Mouse (Mus musculus) adipocyte (in vitro differentiated cells): ENCODE data around the gene Morc2a.
"Not testable (repeated sequence)": the region's sequence is repeated elsewhere in the genome, so short reads cannot be mapped to it uniquely, and the experiment has no call there.

Source experiments
- DNase-seq: peaks from one replicate; pipeline ENCODE4 v3.0.0-alpha.2; 2016; ENCODE audit warnings: low spot score

Morc2a gene

GRCm38 (mm10) chr11:3648964-3649841 lies at the start of gene Morc2a:
Morc2a (plus strand) TSS chr11:3649191.
- DNase-seq: peak; percentile 98

GRCm38 (mm10) chr11:3601966-3602365 lies 47.0 kb upstream of the Morc2a start:
- DNase-seq: not testable (repeated sequence)

- DNase-seq: not testable (repeated sequence)
These were observed 46.3 kb upstream of the Morc2a start for GRCm38 (mm10) chr11:3602687-3603086.

DNA sequence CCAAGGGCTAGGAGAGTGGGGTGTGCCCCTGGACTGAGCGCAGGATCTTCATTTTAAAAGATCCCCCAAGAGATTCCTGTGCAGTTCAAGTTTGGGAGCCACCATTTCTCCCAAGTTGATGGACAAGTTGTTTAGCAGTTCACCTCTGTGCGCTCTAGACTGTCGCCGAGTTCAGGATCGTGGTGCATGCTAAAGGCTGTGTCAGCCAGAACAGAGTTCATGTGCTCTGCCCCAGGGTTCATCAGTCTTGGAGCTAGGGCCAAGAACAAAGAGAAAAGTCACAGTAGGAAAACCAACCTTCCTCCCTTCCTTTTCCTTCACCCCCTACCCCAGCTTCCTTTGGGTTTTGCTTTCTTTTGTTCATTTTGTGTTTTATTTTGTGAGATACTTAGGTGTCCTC lies 42.5 kb upstream of the Morc2a start:
- DNase-seq: no peak

- DNase-seq: no peak
These were observed 33.4 kb upstream of the Morc2a start for GRCm38 (mm10) chr11:3615576-3615975.

GRCm38 (mm10) chr11:3622826-3623225 lies 26.2 kb upstream of the Morc2a start:
- DNase-seq: no peak

GRCm38 (mm10) chr11:3624391-3625027 lies 24.5 kb upstream of the Morc2a start:
- no peak for DNase-seq

GRCm38 (mm10) chr11:3628999-3629491 lies 19.9 kb upstream of the Morc2a start:
- DNase-seq: no peak

DNA sequence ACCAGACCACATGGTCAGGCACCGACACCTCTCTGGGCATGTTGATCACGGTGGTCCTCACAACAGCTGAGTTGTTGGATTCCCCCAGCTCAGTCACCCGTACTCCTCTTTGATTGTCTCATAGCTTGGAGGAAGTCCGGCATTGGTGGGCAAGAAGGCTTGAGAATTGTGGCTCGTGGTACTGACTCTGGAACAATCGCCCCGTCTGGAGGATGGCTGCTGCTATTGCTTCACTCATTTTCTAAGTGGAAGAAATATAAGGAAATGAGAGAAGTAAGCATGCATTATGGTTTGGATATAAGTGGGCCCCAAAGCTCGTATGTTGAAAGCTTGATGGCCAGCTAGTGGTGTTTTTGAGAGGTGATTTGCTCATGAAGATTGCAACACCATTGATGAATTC lies 15.7 kb upstream of the Morc2a start:
- not testable (repeated sequence) for DNase-seq

- no peak for DNase-seq
These were observed 1.3 kb upstream of the Morc2a start for GRCm38 (mm10) chr11:3647688-3648087.

DNA sequence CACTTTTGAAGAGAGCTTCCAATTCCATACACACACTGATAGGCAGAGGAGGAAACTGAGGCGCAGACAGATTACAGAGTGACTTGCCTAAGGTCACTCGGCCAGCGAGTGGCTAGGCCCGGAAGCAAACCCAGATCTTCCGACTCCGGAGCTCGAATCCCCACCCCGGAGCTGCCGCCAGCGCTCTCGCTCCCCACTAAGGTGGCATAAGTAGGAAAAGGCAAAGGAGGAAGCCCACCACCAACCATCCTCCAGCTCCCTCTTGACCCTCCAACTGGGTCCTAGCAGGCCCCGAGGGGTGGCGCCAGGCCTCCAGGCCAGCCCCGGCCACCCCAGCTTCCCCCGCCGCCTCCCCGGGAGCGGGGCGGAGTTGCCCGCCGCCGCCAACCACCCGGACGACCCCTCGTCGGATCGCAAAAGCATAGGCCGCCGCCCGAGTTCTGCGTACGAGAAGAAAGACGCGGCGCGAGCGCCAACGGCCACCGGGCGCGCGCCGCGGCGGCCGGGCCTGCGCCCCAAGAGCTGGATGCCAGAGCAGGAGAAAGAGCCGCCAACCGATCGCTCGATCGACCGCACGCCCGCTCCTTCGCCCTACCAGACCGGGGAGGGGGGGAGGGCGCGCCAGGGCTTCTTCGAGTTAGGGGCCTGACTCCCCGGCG lies 557 bp upstream of the Morc2a start:
- peak; percentile 55 for DNase-seq

DNA sequence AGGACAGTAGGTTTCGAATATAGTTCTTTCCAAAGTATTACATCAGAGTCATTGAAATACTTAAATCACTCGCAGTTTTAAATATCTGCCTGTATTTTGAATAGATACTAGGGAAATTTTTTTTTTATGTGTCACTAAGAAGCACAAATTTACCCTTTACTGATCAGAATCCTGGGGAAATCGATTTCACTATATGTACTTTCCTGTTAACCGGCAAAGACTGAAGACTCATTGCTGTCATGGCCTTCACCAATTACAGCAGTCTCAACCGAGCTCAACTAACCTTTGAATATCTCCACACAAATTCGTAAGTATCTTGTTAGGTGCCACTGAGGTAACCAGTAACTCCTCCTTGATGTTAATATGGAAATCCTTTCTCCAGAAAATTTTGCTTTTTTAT lies 1.1 kb downstream of the Morc2a start:
- DNase-seq: no peak

DNA sequence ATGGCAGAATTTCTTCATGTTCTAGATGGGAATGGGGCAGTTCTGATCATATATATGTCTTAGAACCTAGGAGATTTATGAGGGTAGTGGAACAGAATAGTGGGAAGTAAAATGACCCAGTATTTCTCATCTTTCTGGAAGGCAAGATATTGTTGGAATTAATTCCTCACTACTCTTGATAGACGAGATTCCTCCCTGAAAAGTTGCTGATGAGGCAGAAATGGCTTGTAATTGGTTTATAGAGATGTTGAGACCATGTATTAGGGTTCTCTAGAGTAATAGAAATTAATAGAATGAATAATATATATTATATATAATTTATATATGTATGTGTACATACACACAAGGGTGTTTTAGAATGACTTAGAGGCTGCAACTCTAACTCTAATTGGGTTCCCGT lies 13.0 kb downstream of the Morc2a start:
- no peak for DNase-seq

GRCm38 (mm10) chr11:3667506-3667905 lies 18.5 kb downstream of the Morc2a start:
- DNase-seq: no peak

DNA sequence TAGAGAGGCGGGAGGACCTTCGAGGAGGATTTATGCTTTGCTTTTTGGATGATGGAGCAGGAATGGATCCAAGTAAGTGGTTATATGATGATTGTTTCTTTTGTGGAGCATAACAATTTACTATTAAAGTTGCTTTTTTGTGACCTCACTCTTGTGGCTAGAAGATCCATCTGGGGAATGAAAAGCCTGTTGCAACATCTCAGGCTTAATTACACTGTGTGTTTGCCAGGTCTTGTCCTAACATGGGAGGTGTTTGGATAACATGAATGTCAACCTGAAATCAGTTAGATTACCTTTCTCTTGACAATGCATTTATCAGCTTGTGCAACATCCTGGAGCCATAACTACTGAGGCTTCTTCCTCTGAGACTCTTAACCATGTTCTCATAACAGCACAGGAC lies 19.8 kb downstream of the Morc2a start:
- no peak for DNase-seq

DNA sequence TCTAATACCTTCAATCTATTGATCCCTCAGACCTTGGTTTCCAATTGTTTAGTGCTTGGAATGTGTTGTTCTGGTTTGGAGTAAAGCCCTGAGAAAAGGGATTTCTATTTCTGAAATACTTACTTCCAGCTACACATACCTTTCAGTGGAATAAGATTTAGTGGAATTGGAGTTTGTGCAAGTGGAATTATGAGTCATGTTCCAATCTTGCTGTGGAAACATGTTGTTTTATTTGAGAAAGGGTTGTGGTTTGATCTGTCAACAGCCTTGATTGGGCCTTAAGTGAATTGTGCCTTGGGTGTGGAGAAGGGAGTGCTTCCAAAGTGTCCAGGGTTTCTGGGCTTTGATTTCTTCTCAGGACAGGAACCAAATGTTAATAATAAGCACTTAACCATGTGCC lies 20.9 kb downstream of the Morc2a start:
- DNase-seq: peak; percentile 60

- peak; percentile 88 for DNase-seq
These were observed 22.1 kb downstream of the Morc2a start for GRCm38 (mm10) chr11:3671000-3671628.

- peak; percentile 89 for DNase-seq
These were observed 25.6 kb downstream of the Morc2a start for GRCm38 (mm10) chr11:3674545-3674944.

GRCm38 (mm10) chr11:3676423-3676822 lies 27.4 kb downstream of the Morc2a start:
- DNase-seq: no peak

DNA sequence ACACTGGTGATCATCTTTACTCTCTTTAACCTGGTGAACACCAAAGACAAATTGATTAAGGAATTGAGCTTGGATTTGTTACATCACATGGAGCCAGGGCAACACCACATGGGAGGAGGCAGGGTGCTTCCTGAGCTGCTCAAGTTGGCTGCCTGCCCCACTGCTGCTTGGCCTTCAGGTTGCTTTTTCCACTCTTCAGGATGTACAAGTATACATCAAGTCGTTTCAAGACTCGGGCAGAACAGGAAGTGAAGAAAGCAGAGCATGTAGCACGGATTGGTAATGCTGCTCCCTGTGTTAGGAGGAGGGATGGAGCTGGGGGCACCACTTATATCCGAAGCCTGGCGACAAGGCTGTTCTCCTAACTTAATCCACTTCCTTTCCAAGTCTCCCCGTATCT lies 28.2 kb downstream of the Morc2a start:
- DNase-seq: no peak

- DNase-seq: no peak
These were observed 30.8 kb downstream of the Morc2a start for GRCm38 (mm10) chr11:3679771-3680170.

GRCm38 (mm10) chr11:3683696-3684095 lies 34.7 kb downstream of the Morc2a start:
- no peak for DNase-seq
